Mouse (Mus musculus) small intestine, adult 2 months (tissue): ENCODE measurements at regions not wholly inside any gene's neighbourhood (a gene's known extent, or its start where the extent isn't known, plus 50 kb on each side); places are given as distances from the start of the nearest gene placed in this dataset.

Experiments
- CTCF ChIP-seq: fragments of 200-500 bp; IDR thresholded peaks from 2 replicates; pipeline ENCODE4 v1.5.1; 2012; ENCODE audit warnings: low read depth, mild to moderate bottlenecking, control low read depth, inconsistent platforms, low read length, moderate library complexity, mixed read lengths; ENCODE audit not compliant: insufficient replicate concordance, insufficient read length; ENCODE audit errors: extremely low read depth
- POLR2A ChIP-seq: fragments of 200-500 bp; IDR thresholded peaks from 2 replicates; pipeline ENCODE4 v1.6.1; 2012; ENCODE audit warnings: low read depth, mild to moderate bottlenecking, control low read depth, inconsistent platforms, low read length, moderate library complexity

- no peak for TF ChIP-seq CTCF
- no peak for TF ChIP-seq POLR2A
Observed at GRCm38 (mm10) chr4:71129306-71129705, 594.5 kb upstream of the Megf9 start.
